Mouse (Mus musculus) embryonic facial prominence, embryonic 14.5 days (tissue): ENCODE measurements around the gene Otud7a. TPM values are rescaled to one million over a fixed set of nuclear protein-coding genes. Genes with fewer than 3 reads are reported as not detected.

ENCODE experiments used
- ATAC-seq: fragments of 200-750 bp; cut with Nextera tagmentation; 2 replicates; pipeline ENCODE4 v1.8.0; 2017; ENCODE audit warnings: low read depth, moderate number of reproducible peaks, moderate TSS enrichment
- DNase-seq: peaks from one replicate; pipeline ENCODE4 v3.0.0-alpha.2; 2015; ENCODE audit warnings: low spot score
- H3K27ac ChIP-seq: fragments of 300-500 bp; sonication (generic); replicated peaks from 2 replicates; pipeline ENCODE4 v1.5.1; 2014; ENCODE audit warnings: low read depth, mild to moderate bottlenecking, low read length, moderate library complexity
- H3K27me3 ChIP-seq: fragments of 300-500 bp; sonication (generic); replicated peaks from 2 replicates; pipeline ENCODE4 v1.6.1; 2014; ENCODE audit warnings: low read length; ENCODE audit not compliant: control insufficient read depth, insufficient read depth
- H3K36me3 ChIP-seq: fragments of 300-500 bp; sonication (generic); 2 replicates; pipeline ENCODE4 v1.6.1; 2014; ENCODE audit warnings: low read length, mixed read lengths; ENCODE audit not compliant: control insufficient read depth, insufficient read depth
- H3K4me1 ChIP-seq: fragments of 300-500 bp; sonication (generic); 2 replicates; pipeline ENCODE4 v1.6.1; 2014; ENCODE audit warnings: antibody characterized with exemption, low read length; ENCODE audit not compliant: control insufficient read depth, insufficient read depth
- H3K4me2 ChIP-seq: fragments of 300-500 bp; sonication (generic); 2 replicates; pipeline ENCODE4 v1.6.1; 2014; ENCODE audit warnings: low read depth, mild to moderate bottlenecking, low read length, moderate library complexity, mixed read lengths
- H3K4me3 ChIP-seq: fragments of 300-500 bp; sonication (generic); 2 replicates; pipeline ENCODE4 v1.5.1; 2014; ENCODE audit warnings: low read depth, mild to moderate bottlenecking, low read length
- H3K9ac ChIP-seq: fragments of 300-500 bp; sonication (generic); 2 replicates; pipeline ENCODE4 v1.6.1; 2014; ENCODE audit warnings: low read depth, mild to moderate bottlenecking, low read length, moderate library complexity, mixed read lengths
- H3K9me3 ChIP-seq: fragments of 300-500 bp; sonication (generic); 2 replicates; pipeline ENCODE4 v1.6.1; 2016; ENCODE audit warnings: low read length; ENCODE audit not compliant: control insufficient read depth
- WGBS: fragments of 180-500 bp; shearing (Covaris S2); extraction: QIAGEN DNeasy Blood & Tissue Kit; methylation state at CpG from one replicate; pipeline ENCODE4 v1.1.7; 2014; 5-methylcytosine and 5-hydroxymethylcytosine counted together
- polyA plus RNA-seq: library from polyadenylated mRNA; unstranded; fragments of >200 nt; fragmentation: Nextera tagmentation; extraction: Ambion mirVana; gene quantifications from 2 replicates; pipeline ENCODE4 v1.2.1, GENCODE M21; 2014

Gene Otud7a
- polyA plus RNA-seq = 0.51 and 0.64 TPM in 2 replicates

GRCm38 (mm10) chr7:63444484-63445345 lies at the start of gene Otud7a:
Gene Otud7a (plus strand): TSS chr7:63444751.
- ATAC-seq (peak; percentile 94), DNase-seq (peak; percentile 78)
- under 1% methylated on average over 36 of the region's 123 CpGs for WGBS
- Histone ChIP-seq H3K9me3 (no peaks in the 10 kb centered on the region), H3K4me3 (peak within 1 kb of the TSS; percentile 58), H3K9ac (peak within 1 kb of the TSS; percentile 60), H3K4me2 (peak within 1 kb of the TSS; percentile 95), H3K27me3 (peaks cover 26% of the 10 kb centered on the region), H3K27ac (no peak within 1 kb of the TSS), H3K4me1 (peaks cover 3% of the 10 kb centered on the region; the same call in 1 of the 2 replicates), H3K36me3 (no peaks in the 10 kb centered on the region)

- DNase-seq = peak; percentile 29
- Histone ChIP-seq H3K4me1 (no peaks in the 10 kb centered on the region), H3K4me2 (no peak overlapping the region), H3K27ac (no peak overlapping the region), H3K27me3 (no peaks in the 10 kb centered on the region), H3K4me3 (no peak overlapping the region), H3K9ac (no peak overlapping the region), H3K9me3 (no peaks in the 10 kb centered on the region), H3K36me3 (no peaks in the 10 kb centered on the region)
- ATAC-seq = no peak; the same call in 1 of the 2 replicates
These were observed 38.6 kb upstream of the Otud7a start for GRCm38 (mm10) chr7:63405988-63406387.

GRCm38 (mm10) chr7:63445346-63445700 lies 772 bp downstream of the Otud7a start:
- Histone ChIP-seq H3K4me3 (peak overlapping the region; percentile 58), H3K27me3 (peaks cover 26% of the 10 kb centered on the region), H3K4me2 (peak overlapping the region; percentile 95), H3K36me3 (no peaks in the 10 kb centered on the region), H3K4me1 (peaks cover 3% of the 10 kb centered on the region; the same call in 1 of the 2 replicates), H3K27ac (no peak overlapping the region), H3K9ac (peak overlapping the region; percentile 60; the same call in 1 of the 2 replicates), H3K9me3 (no peaks in the 10 kb centered on the region)
- 24% methylated on average over 10 of the region's 10 CpGs for WGBS
- ATAC-seq (no peak), DNase-seq (no peak)

GRCm38 (mm10) chr7:63446951-63447350 lies 2.4 kb downstream of the Otud7a start:
- Histone ChIP-seq H3K4me1 (peaks cover 3% of the 10 kb centered on the region; the same call in 1 of the 2 replicates), H3K27me3 (peaks cover 26% of the 10 kb centered on the region), H3K27ac (no peak overlapping the region), H3K9me3 (no peaks in the 10 kb centered on the region), H3K4me2 (no peak overlapping the region), H3K4me3 (no peak overlapping the region), H3K9ac (no peak overlapping the region), H3K36me3 (no peaks in the 10 kb centered on the region)
- WGBS = 21% methylated on average over 1 of the region's 1 CpGs
- ATAC-seq (no peak), DNase-seq (no peak)

DNA sequence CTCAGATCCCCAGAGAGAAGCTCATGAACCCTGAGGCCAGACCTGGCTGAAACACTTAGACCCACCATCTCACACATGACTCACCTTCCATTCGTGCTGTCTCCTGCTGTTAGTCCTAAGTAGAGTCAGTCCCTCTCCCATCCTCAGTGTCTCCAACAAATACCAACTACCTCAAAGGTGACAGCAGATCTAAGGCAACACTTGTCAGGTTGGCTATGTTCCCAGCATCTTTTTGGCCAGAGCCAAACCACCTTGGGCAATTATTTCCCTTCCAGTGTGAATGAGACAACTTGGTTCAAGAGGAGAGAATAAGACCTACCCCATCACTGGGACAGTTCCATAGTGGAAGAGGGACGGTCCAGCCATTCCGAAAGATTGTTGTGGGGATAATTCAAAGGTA lies 10.7 kb downstream of the Otud7a start:
- ATAC-seq = no peak
- no peak for DNase-seq
- H3K27me3 ChIP-seq = no peaks in the 10 kb centered on the region
- no peaks in the 10 kb centered on the region for H3K36me3 ChIP-seq
- H3K27ac ChIP-seq = no peak overlapping the region
- H3K4me2 ChIP-seq = no peak overlapping the region
- no peaks in the 10 kb centered on the region for H3K4me1 ChIP-seq
- no peak overlapping the region for H3K4me3 ChIP-seq
- WGBS = 83% methylated on average over 3 of the region's 3 CpGs
- no peaks in the 10 kb centered on the region for H3K9me3 ChIP-seq
- no peak overlapping the region for H3K9ac ChIP-seq

DNA sequence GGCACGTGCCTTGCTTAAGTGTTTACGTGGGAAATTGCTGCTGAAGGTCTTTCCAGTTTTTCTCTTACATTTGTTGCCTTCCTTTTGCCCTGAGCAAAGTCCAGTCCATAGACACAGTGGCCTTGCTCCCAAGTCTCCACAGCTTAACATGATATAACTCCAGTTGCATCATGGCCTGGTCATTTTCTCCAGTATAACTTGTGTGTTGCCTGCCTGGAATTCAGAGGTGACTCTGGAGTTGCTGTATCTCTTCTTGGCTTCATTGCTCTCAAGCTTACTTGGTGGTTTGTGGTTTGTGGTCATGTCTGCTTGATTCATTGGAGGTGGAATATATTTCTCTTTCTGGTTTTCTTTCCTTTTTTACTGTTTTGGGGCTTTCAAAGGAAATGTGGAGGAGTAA lies 17.7 kb downstream of the Otud7a start:
- H3K27me3 ChIP-seq = no peaks in the 10 kb centered on the region
- H3K4me3 ChIP-seq = no peak overlapping the region
- no peak overlapping the region for H3K4me2 ChIP-seq
- ATAC-seq (no peak), DNase-seq (no peak)
- H3K9ac ChIP-seq = no peak overlapping the region
- 69% methylated on average over 2 of the region's 2 CpGs for WGBS
- no peak overlapping the region for H3K27ac ChIP-seq
- H3K9me3 ChIP-seq = no peaks in the 10 kb centered on the region
- H3K36me3 ChIP-seq = no peaks in the 10 kb centered on the region
- no peaks in the 10 kb centered on the region for H3K4me1 ChIP-seq

DNA sequence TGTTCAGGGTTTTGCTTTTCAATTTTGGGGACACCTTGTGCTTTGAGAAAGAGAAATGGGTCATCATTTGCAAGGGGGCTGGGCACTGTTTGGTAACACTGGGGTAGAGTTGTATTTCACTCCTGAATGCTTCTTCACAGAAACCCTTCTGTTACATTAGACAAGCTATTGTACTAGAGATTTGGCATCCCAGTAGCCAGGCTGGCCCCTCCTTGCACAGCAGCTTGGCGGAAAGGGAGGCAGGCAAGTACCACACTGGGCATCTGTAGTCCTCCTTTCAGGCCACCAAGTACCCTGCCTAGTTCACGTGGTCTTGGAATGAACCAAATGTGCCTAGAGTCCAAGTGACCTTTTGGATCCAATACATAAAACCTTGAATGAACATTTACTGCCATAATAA lies 18.1 kb downstream of the Otud7a start:
- no peaks in the 10 kb centered on the region for H3K4me1 ChIP-seq
- H3K4me3 ChIP-seq = no peak overlapping the region
- H3K36me3 ChIP-seq = no peaks in the 10 kb centered on the region
- 72% methylated on average over 2 of the region's 2 CpGs for WGBS
- no peaks in the 10 kb centered on the region for H3K9me3 ChIP-seq
- no peak overlapping the region for H3K4me2 ChIP-seq
- H3K27ac ChIP-seq = no peak overlapping the region
- DNase-seq (no peak), ATAC-seq (no peak)
- no peaks in the 10 kb centered on the region for H3K27me3 ChIP-seq
- H3K9ac ChIP-seq = no peak overlapping the region

DNA sequence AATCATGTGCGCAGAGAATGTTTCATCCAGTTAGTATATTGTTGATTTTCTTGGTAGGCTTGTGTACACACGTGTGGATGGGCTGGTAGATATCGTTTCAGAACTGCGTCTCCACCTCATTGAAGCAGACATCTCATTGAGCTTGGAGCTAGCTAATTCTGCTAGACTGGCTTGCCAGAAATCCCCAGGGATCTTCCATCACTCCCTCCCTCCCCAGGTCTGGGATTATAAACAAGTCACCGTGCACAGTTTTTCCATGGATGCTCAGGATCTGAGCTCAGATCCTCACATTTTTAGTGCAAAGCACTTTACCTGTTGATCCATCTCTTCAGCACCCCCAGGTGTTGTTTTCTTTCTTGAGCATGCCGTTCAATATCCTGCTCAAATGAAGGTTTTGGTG lies 22.2 kb downstream of the Otud7a start:
- WGBS = 89% methylated on average over 6 of the region's 6 CpGs
- Histone ChIP-seq H3K9ac (no peak overlapping the region), H3K4me1 (no peaks in the 10 kb centered on the region), H3K9me3 (no peaks in the 10 kb centered on the region), H3K4me2 (no peak overlapping the region), H3K27me3 (no peaks in the 10 kb centered on the region), H3K27ac (no peak overlapping the region), H3K4me3 (no peak overlapping the region), H3K36me3 (no peaks in the 10 kb centered on the region)
- no peak for ATAC-seq
- no peak for DNase-seq

DNA sequence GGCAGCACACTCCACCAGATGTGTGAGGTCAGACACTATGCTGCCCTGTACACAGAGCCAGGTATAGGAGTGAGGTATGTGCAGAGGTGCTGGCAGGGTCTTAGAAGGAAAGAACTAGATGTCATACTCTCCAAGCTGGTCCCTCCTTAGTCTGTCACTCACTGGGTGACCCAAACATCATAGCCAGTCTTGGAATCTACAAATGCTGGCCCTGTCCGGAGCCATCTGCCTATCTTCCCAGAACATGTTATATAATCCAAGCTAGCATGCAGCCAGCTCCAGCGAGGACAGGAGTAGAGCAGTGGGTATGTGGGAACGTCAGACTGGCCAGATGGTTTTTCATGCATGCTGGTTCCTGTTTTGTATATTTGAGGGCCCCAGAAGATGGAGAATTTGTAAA lies 23.7 kb downstream of the Otud7a start:
- H3K4me3 ChIP-seq = no peak overlapping the region
- no peak overlapping the region for H3K27ac ChIP-seq
- H3K36me3 ChIP-seq = no peaks in the 10 kb centered on the region
- H3K9ac ChIP-seq = no peak overlapping the region
- WGBS = 81% methylated on average over 3 of the region's 3 CpGs
- DNase-seq (no peak), ATAC-seq (no peak)
- no peaks in the 10 kb centered on the region for H3K9me3 ChIP-seq
- no peak overlapping the region for H3K4me2 ChIP-seq
- H3K27me3 ChIP-seq = no peaks in the 10 kb centered on the region
- no peaks in the 10 kb centered on the region for H3K4me1 ChIP-seq
